Mouse (Mus musculus) CH12.LX (cell line): ENCODE measurements around the gene Rest. TPM values are rescaled to one million over a fixed set of nuclear protein-coding genes. Genes with fewer than 3 reads are reported as not detected.
A peak's percentile ranks its signal among the peaks of the same experiment; 100 is the strongest.

Experiments
- DNase-seq: peaks from one replicate; pipeline ENCODE4 v3.0.0-alpha.2; 2013; ENCODE audit errors: extremely low read depth
- H3K27ac ChIP-seq: 2 replicates; pipeline ENCODE4 v1.5.1; 2012; ENCODE audit warnings: low read depth, mild to moderate bottlenecking, control low read depth, moderate library complexity; ENCODE audit not compliant: insufficient read depth
- H3K27me3 ChIP-seq: replicated peaks from 2 replicates; pipeline ENCODE3; 2012; ENCODE audit warnings: inconsistent platforms
- H3K36me3 ChIP-seq, 2 experiments: replicated peaks in 1 of 2; 2 replicates each; pipeline versions ENCODE3 to v1.6.1; 2012; ENCODE audit warnings: inconsistent platforms in 1 of 2, low read length in 1 of 2, mild to moderate bottlenecking in 1 of 2, mixed read lengths in 1 of 2, moderate library complexity in 1 of 2; ENCODE audit not compliant: control insufficient read depth in 1 of 2, insufficient read depth in 1 of 2
- H3K4me1 ChIP-seq, 2 experiments: 2 replicates each; pipeline ENCODE4 v1.6.1; 2012; ENCODE audit warnings: inconsistent platforms in 1 of 2, moderate library complexity in 1 of 2; ENCODE audit not compliant: insufficient read depth in 2 of 2, control insufficient read depth in 1 of 2
- H3K4me2 ChIP-seq: 2 replicates; pipeline ENCODE4 v1.6.1; 2012; ENCODE audit warnings: low read depth, mild to moderate bottlenecking, control low read depth; ENCODE audit not compliant: poor library complexity, insufficient read depth, severe bottlenecking
- H3K4me3 ChIP-seq, 3 experiments: fragments of 150-350 bp in 1 of 3; sonication (generic) in 1 of 3; replicated peaks in 1 of 3; 2 replicates each; pipeline versions ENCODE3 to v1.5.1; 2011 to 2012; ENCODE audit warnings: low read depth in 2 of 3, low read length in 2 of 3, mild to moderate bottlenecking in 2 of 3, moderate library complexity in 2 of 3, control low read depth in 1 of 3, improper control_type of control experiment in 1 of 3, inconsistent platforms in 1 of 3, mixed read lengths in 1 of 3; ENCODE audit not compliant: poor library complexity in 1 of 3
- H3K79me2 ChIP-seq: replicated peaks from 2 replicates; pipeline ENCODE4 v1.6.1; 2012; ENCODE audit warnings: mild to moderate bottlenecking, moderate library complexity; ENCODE audit not compliant: control insufficient read depth, poor library complexity, insufficient read depth, severe bottlenecking; ENCODE audit errors: extremely low read depth
- H3K9ac ChIP-seq: 2 replicates; pipeline ENCODE4 v1.6.1; 2012; ENCODE audit warnings: low read depth, mild to moderate bottlenecking, control low read depth, moderate library complexity; ENCODE audit not compliant: insufficient read depth
- H3K9me3 ChIP-seq: replicated peaks from 2 replicates; pipeline ENCODE3; 2012; ENCODE audit warnings: low read length, inconsistent platforms, mixed read lengths
- BHLHE40 ChIP-seq: IDR thresholded peaks from 2 replicates; pipeline ENCODE4 v1.6.1; 2011; ENCODE audit warnings: mild to moderate bottlenecking, low read depth, low read length, improper control_type of control experiment
- CHD2 ChIP-seq: IDR thresholded peaks from 2 replicates; pipeline ENCODE4 v1.6.1; 2011; ENCODE audit warnings: low read length, improper control_type of control experiment
- CTCF ChIP-seq, 2 experiments: IDR thresholded peaks in 1 of 2; conservative IDR thresholded peaks in 1 of 2; 2 replicates each; pipeline ENCODE4 v1.5.1; 2011 to 2012; ENCODE audit warnings: low read depth in 2 of 2, low read length in 2 of 2, improper control_type of control experiment in 1 of 2, inconsistent platforms in 1 of 2, mild to moderate bottlenecking in 1 of 2, moderate library complexity in 1 of 2
- ELF1 ChIP-seq: IDR thresholded peaks from 2 replicates; pipeline ENCODE4 v1.6.1; 2014; ENCODE audit warnings: low read depth, mild to moderate bottlenecking, inconsistent platforms, low read length, improper control_type of control experiment
- ETS1 ChIP-seq: conservative IDR thresholded peaks from 2 replicates; pipeline ENCODE4 v1.6.1; 2012; ENCODE audit warnings: low read depth, mild to moderate bottlenecking, inconsistent platforms, low read length, improper control_type of control experiment, moderate library complexity
- GABPA ChIP-seq: IDR thresholded peaks from 2 replicates; pipeline ENCODE4 v1.6.1; 2012; ENCODE audit warnings: low read depth, low read length, improper control_type of control experiment, inconsistent platforms; ENCODE audit not compliant: insufficient replicate concordance
- HCFC1 ChIP-seq: IDR thresholded peaks from 2 replicates; pipeline ENCODE4 v1.6.1; 2012; ENCODE audit warnings: low read depth, mild to moderate bottlenecking, inconsistent platforms, low read length, improper control_type of control experiment
- IRF4 ChIP-seq: IDR thresholded peaks from 2 replicates; pipeline ENCODE4 v1.6.1; 2014; ENCODE audit warnings: low read depth, mild to moderate bottlenecking, inconsistent platforms, low read length, improper control_type of control experiment
- JUN ChIP-seq: IDR thresholded peaks from 2 replicates; pipeline ENCODE4 v1.6.1; 2011; ENCODE audit warnings: low read depth, mild to moderate bottlenecking, low read length, improper control_type of control experiment, moderate library complexity; ENCODE audit not compliant: insufficient read depth
- KAT2A ChIP-seq: IDR thresholded peaks from 2 replicates; pipeline ENCODE4 v1.6.1; 2012; ENCODE audit warnings: low read length, improper control_type of control experiment, inconsistent platforms; ENCODE audit not compliant: insufficient replicate concordance
- MAFK ChIP-seq: IDR thresholded peaks from 2 replicates; pipeline ENCODE4 v1.6.1; 2011; ENCODE audit warnings: low read length, improper control_type of control experiment; ENCODE audit not compliant: insufficient replicate concordance
- MAX ChIP-seq: IDR thresholded peaks from 2 replicates; pipeline ENCODE4 v1.6.1; 2011; ENCODE audit warnings: low read length, improper control_type of control experiment
- MAZ ChIP-seq: IDR thresholded peaks from 2 replicates; pipeline ENCODE4 v1.6.1; 2012; ENCODE audit warnings: low read depth, mild to moderate bottlenecking, inconsistent platforms, low read length, improper control_type of control experiment, moderate library complexity
- MEF2A ChIP-seq: IDR thresholded peaks from 2 replicates; pipeline ENCODE4 v1.6.1; 2014; ENCODE audit warnings: low read depth, mild to moderate bottlenecking, inconsistent platforms, low read length, improper control_type of control experiment, borderline replicate concordance
- MXI1 ChIP-seq: IDR thresholded peaks from 2 replicates; pipeline ENCODE4 v1.6.1; 2011; ENCODE audit warnings: mild to moderate bottlenecking, low read depth, low read length, improper control_type of control experiment
- MYC ChIP-seq: IDR thresholded peaks from 2 replicates; pipeline ENCODE4 v1.6.1; 2011; ENCODE audit warnings: low read depth, mild to moderate bottlenecking, improper control_type of control experiment, low read length
- NELFE ChIP-seq: IDR thresholded peaks from 2 replicates; pipeline ENCODE4 v1.6.1; 2011; ENCODE audit warnings: low read depth, low read length, improper control_type of control experiment
- NRF1 ChIP-seq: IDR thresholded peaks from 2 replicates; pipeline ENCODE4 v1.6.1; 2014; ENCODE audit warnings: low read depth, mild to moderate bottlenecking, inconsistent platforms, low read length, improper control_type of control experiment, moderate library complexity
- PAX5 ChIP-seq: IDR thresholded peaks from 2 replicates; pipeline ENCODE4 v1.6.1; 2012; ENCODE audit warnings: low read length, inconsistent platforms, mixed read lengths
- RAD21 ChIP-seq: IDR thresholded peaks from 2 replicates; pipeline ENCODE4 v1.6.1; 2011; ENCODE audit warnings: low read depth, mild to moderate bottlenecking, low read length, improper control_type of control experiment, moderate library complexity
- RCOR1 ChIP-seq: conservative IDR thresholded peaks from 2 replicates; pipeline ENCODE4 v1.6.1; 2012; ENCODE audit warnings: low read depth, mild to moderate bottlenecking, inconsistent platforms, low read length, improper control_type of control experiment
- SIN3A ChIP-seq: IDR thresholded peaks from 2 replicates; pipeline ENCODE4 v1.6.1; 2012; ENCODE audit warnings: low read length, improper control_type of control experiment, inconsistent platforms
- SMC3 ChIP-seq: IDR thresholded peaks from 2 replicates; pipeline ENCODE4 v1.6.1; 2011; ENCODE audit warnings: low read depth, low read length, improper control_type of control experiment
- TCF12 ChIP-seq: IDR thresholded peaks from 2 replicates; pipeline ENCODE4 v1.6.1; 2014; ENCODE audit warnings: low read depth, mild to moderate bottlenecking, inconsistent platforms, low read length, improper control_type of control experiment
- UBTF ChIP-seq: IDR thresholded peaks from 2 replicates; pipeline ENCODE4 v1.6.1; 2012; ENCODE audit warnings: low read depth, mild to moderate bottlenecking, inconsistent platforms, low read length, improper control_type of control experiment, moderate library complexity
- USF1 ChIP-seq: IDR thresholded peaks from 2 replicates; pipeline ENCODE4 v1.6.1; 2014; ENCODE audit warnings: low read depth, mild to moderate bottlenecking, inconsistent platforms, low read length, improper control_type of control experiment
- USF2 ChIP-seq: conservative IDR thresholded peaks from 2 replicates; pipeline ENCODE4 v1.6.1; 2011; ENCODE audit warnings: low read depth, low read length, improper control_type of control experiment
- ZKSCAN1 ChIP-seq: IDR thresholded peaks from 2 replicates; pipeline ENCODE4 v1.6.1; 2012; ENCODE audit warnings: low read depth, inconsistent platforms, low read length, improper control_type of control experiment, borderline replicate concordance
- ZMIZ1 ChIP-seq: IDR thresholded peaks from 2 replicates; pipeline ENCODE4 v1.6.1; 2012; ENCODE audit warnings: low read depth, mild to moderate bottlenecking, inconsistent platforms, low read length, improper control_type of control experiment
- ZNF384 ChIP-seq: IDR thresholded peaks from 2 replicates; pipeline ENCODE4 v1.6.1; 2012; ENCODE audit warnings: low read depth, low read length, improper control_type of control experiment, inconsistent platforms
- dilution Hi-C: fragments of 300-500 bp; cut with MboI; formaldehyde crosslinking; loops from 2 replicates; pipeline ENCODE4 v1.14.3; 2020; ENCODE audit warnings: low sequenced_read_pairs; ENCODE audit not compliant: extremely low pct_unique_long_range_greater_than_20kb, extremely low pct_ligation_motif_present
- in situ Hi-C: fragments of 300-500 bp; cut with MboI; formaldehyde crosslinking; loops from 3 replicates; pipeline ENCODE4 v1.14.3; 2019; ENCODE audit warnings: low sequenced_read_pairs, low pct_ligation_motif_present, low pct_unique_long_range_greater_than_20kb, mixed read lengths
- polyA plus RNA-seq: library from polyadenylated mRNA; unstranded; fragments of >175 nt; gene quantifications from 2 replicates; pipeline ENCODE4 v1.2.1, GENCODE M21; 2012; ENCODE audit warnings: low read depth; ENCODE audit not compliant: insufficient read length
- total RNA-seq, 2 experiments: library from RNA; depleted of rRNA; stranded (reverse); fragments of 300-350 nt in 1 of 2; fragments of >200 nt in 1 of 2; gene quantifications; 2 replicates each; pipeline ENCODE4 v1.2.3; 2012 to 2014

Gene Rest
- total and polyA plus RNA-seq, 3 experiments: 7.8 to 16.8 (median 15.9) TPM

DNA sequence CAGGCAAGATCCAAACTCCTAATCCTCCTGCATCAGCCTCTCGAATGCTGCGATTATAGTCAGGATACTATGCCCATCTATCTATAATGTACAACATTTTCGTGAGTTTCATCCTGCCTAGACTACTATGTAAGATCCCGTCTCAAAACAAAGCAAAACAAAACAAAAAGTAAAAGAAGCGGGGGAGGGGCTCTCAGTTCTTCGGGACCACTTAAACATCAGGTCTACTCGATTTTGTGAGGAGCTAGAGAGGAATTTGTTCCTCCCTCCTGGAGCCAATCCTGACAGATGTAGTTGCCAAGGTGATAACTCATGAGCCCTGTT is 19.9 kb upstream of the Rest start:
- Histone ChIP-seq H3K27me3 (no peaks in the 10 kb centered on the region), H3K4me1 (peaks cover 3 to 43% of the 10 kb centered on the region in 2 experiments; a peak in 2 of 4 replicates), H3K27ac (peak overlapping the region; percentile 63), H3K4me2 (peak overlapping the region; percentile 99), H3K9ac (peak overlapping the region; percentile 61), H3K79me2 (no peaks in the 10 kb centered on the region), H3K9me3 (no peaks in the 10 kb centered on the region), H3K36me3 (no peaks in the 10 kb centered on the region), H3K4me3 (peak overlapping the region in 2 of 3 experiments; percentile 21 to 39)
- TF ChIP-seq TCF12: no peak
- TF ChIP-seq ZNF384: no peak
- no peak for TF ChIP-seq USF1
- TF ChIP-seq MYC: no peak
- dilution Hi-C loops: no loop called here
- in situ Hi-C loops: no loop called here
- no peak for DNase-seq

GRCm38 (mm10) chr5:77245787-77246671 is 19.3 kb upstream of the Rest start:
- H3K79me2 ChIP-seq: no peaks in the 10 kb centered on the region
- TF ChIP-seq MAX (peak; percentile 92), GABPA (no peak), SMC3 (no peak), NELFE (peak; percentile 10; the same call in 1 of the 2 replicates), MEF2A (0 out of 2 replicates have a peak, but pooled peaks have one; percentile 14), HCFC1 (no peak; the same call in 1 of the 2 replicates), ZKSCAN1 (no peak), KAT2A (no peak), ELF1 (peak; percentile 50; the same call in 1 of the 2 replicates), JUN (no peak), MXI1 (no peak), CHD2 (peak; percentile 44; the same call in 1 of the 2 replicates), MAZ (peak; percentile 95), NRF1 (no peak), ZMIZ1 (no peak), TCF12 (no peak; the same call in 1 of the 2 replicates), MYC (peak; percentile 65; the same call in 1 of the 2 replicates), UBTF (no peak), RCOR1 (no peak; the same call in 1 of the 2 replicates), BHLHE40 (peak; percentile 82), USF2 (peak; percentile 82), ETS1 (peak; percentile 76), CTCF (conservative IDR thresholded peaks at IDR 0.05 in 1 of 2, IDR thresholded peaks at IDR 0.05 in 1 of 2; ENCODE audit: low read depth in 2 of 2, low read length in 2 of 2) (no peak), RAD21 (no peak), PAX5 (no peak), MAFK (no peak), IRF4 (no peak; the same call in 1 of the 2 replicates), USF1 (peak; percentile 80), SIN3A (peak; percentile 61)

More at GRCm38 (mm10) chr5:77245787-77246671, 19.3 kb upstream of the Rest start:
- in situ Hi-C loops (no loop called here), dilution Hi-C loops (no loop called here)
- peak; percentile 85 for DNase-seq
- no peaks in the 10 kb centered on the region for H3K9me3 ChIP-seq
- peak overlapping the region in 2 of 3 experiments; percentile 21 to 39 for H3K4me3 ChIP-seq
- H3K4me2 ChIP-seq: peak overlapping the region; percentile 99
- H3K9ac ChIP-seq: peak overlapping the region; percentile 61
- H3K27me3 ChIP-seq: no peaks in the 10 kb centered on the region
- H3K36me3 ChIP-seq: no peaks in the 10 kb centered on the region
- peaks cover 3 to 44% of the 10 kb centered on the region in 2 experiments; a peak in 2 of 4 replicates for H3K4me1 ChIP-seq
- H3K27ac ChIP-seq: peak overlapping the region; percentile 63
